Mouse (Mus musculus): ENCODE measurements around the gene Sh3d21.
A peak's percentile ranks its signal among the peaks of the same experiment; 100 is the strongest.
"Not testable (repeated sequence)": the region's sequence is repeated elsewhere in the genome, so short reads cannot be mapped to it uniquely, and the experiment has no call there.

The Sh3d21 gene

GRCm38 (mm10) chr4:126166084-126166483 is 2.8 kb upstream of the Sh3d21 start:
- DNase-seq: no peak

DNA sequence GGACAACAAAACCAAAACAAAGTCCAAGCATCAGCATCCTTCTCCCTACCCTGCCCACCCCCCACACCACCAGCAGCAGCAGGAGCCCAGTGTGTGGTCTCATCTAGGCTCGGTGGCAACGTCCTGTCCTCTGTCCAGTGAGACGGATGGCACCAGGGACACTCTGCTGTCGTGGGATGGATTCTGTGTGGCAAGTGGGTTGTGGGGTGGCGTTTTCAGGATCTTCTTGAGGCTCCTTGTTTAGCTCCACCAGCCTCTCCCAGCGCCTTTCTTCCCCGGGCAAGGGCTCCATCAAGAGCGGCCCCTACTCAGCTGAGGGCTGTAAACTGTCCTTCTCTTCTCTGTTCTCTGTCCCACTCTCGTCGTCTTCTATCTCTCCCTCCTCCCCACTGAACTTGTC is 1.8 kb upstream of the Sh3d21 start:
- DNase-seq: not testable (repeated sequence)

DNA sequence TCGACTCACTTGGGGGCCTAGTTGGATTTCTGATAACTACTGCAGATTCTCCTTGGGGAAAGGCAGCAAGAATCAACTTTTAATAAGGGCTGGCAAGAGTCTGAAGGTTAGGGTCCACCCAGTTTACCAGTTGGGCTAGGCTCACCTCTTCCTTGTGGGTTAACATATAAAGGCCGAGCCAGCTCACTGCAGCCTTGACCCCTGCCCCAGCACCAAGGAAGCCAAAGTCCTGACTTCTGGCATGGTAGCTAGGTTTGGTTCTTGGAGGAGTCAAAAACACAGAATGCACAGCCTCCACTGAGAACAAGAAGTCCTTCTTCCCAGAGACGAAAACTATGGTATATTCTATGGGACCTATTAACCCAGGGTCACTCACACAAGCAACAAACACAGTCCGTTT is 394 bp upstream of the Sh3d21 start:
- DNase-seq: no peak

- peak; percentile 90 for DNase-seq
Observed at GRCm38 (mm10) chr4:126162544-126163066, 686 bp downstream of the Sh3d21 start.

DNA sequence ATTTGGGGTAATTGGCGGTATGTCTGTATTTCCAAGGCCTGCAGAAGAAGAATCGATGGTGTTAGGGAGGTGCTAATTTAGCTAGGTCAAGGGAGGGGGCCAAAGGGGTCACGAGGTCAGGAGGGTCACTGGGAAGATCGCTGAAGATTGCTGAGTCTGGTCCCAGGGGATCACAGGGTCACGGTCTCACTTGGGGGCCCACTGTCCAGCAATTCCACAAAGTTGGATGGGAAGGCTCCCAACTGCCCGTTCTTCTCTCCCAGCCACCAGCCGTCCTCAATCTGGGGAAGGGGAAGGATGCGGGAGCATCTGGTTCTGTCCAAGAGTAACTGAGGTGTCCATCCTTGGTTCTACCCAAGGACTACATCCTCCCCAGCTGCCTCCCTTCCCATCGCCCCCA is 1.3 kb downstream of the Sh3d21 start:
- DNase-seq: no peak

GRCm38 (mm10) chr4:126161456-126161855 is 1.8 kb downstream of the Sh3d21 start:
- no peak for DNase-seq

DNA sequence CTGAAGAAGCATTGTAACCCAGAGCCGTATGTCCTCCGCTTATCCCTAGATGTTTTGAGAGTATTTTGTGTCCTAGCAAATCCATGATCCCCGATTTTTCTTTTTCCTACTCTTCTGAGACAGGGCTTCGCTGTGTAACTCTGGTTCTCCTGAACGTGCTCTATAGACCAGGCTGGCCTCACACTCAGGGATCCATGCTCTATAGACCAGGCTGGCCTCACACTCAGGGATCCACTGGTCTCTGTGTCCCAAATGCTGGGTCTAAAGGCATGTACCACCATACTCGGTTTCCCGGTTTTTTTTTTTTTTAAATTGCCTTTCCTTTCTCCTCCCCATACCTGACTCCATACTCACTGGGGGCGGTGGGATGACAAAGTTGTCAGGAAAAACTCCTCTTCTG is 2.3 kb downstream of the Sh3d21 start:
- DNase-seq: no peak

- DNase-seq: no peak
Observed at GRCm38 (mm10) chr4:126159455-126159854, 3.8 kb downstream of the Sh3d21 start.

DNA sequence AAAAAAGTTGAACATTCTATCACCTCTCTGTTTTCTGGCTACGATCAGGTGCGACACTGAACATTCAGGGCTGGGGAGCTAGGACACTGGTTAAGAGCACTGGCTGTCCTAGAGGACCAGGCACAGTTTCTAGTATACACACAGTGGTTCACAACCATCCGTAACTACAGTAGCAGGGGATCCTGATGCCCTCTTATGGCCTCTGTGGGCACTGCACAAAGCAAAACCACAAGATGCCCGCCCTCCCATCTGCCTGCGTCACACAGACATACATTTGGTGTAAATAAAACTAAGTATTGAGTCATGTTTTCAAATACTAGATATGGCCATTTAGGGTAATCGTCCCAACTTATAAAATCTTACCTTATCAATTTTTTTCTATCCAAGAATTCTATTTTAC is 5.7 kb downstream of the Sh3d21 start:
- DNase-seq: peak; percentile 54

DNA sequence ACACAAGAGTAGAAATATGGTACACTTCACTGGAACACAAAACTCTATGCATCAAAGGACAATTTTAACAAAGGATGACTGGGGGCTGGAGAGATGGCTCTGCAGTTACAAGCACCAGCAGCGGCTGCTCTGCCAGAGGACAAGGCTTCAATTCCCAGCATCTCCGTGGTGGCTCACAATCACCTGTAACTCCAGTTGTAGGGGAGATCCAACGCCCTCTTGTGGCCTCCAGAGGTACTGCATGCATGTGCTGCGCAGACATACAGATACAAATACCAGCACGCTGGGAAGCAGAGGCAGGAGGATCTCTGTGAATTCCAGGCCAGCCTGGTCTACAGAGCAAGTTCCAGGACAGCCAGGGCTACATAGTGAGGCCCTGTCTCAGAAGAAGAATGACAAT is 6.7 kb downstream of the Sh3d21 start:
- DNase-seq: peak; percentile 60

- no peak for DNase-seq
Observed at GRCm38 (mm10) chr4:126155869-126156268, 7.4 kb downstream of the Sh3d21 start.

GRCm38 (mm10) chr4:126155183-126155582 is 8.1 kb downstream of the Sh3d21 start:
- no peak for DNase-seq

DNA sequence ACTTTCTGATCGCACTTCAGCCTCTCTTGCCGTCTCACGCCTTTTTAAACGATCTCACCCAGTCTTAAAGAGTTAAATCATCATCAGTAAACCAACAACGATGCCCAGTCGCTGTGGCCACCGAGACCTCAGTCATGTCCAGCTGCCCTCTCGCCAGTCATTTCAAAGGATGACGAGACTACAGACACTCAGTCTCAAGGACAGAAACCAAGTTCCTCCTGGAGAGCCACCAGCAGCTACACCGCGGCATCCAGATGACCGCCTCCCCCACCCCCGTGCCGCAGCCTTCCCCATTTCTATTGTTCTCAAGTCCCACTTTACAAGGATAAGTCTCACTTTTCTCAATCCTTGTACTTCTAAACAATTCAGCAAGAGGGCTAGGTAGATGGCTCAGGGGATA is 10.4 kb downstream of the Sh3d21 start:
- DNase-seq: no peak

DNA sequence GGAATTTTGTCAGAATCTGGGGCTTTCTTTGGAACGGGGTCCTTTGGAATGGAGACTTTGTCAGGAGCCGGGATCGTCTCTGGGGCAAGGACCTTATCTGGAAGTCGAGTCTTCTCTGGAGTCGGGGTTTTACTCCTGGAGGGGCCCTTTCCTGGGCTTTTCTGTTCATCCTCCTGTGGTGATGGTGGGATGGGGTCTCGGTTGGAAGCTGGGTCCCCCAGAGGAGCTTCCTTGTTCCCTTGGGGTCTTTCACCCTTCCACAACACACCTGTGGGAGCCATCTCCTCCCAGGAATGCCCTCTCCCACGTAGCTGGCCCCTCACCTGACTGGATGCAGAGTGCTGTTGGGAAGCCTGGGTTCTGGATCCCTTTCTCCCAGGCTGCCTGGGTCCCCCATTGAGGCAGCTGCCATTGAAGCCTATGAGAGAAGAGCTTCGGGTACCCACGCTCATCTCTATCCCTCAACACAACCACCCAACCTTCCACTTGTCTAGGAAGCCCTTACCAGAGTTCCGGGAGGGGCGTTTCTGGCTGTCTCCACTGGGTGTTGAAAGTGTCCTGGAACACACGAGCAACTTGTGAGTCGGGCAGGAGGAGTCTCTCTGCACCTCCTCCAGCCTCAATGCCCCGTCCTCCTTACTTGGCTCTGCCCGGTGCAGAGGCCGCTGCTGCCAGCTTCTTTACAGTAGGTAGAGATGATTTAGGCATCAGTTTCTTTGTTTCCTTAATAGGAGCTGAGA is 11.4 kb downstream of the Sh3d21 start:
- no peak for DNase-seq

GRCm38 (mm10) chr4:126150949-126151320 is 12.4 kb downstream of the Sh3d21 start:
- DNase-seq: no peak

DNA sequence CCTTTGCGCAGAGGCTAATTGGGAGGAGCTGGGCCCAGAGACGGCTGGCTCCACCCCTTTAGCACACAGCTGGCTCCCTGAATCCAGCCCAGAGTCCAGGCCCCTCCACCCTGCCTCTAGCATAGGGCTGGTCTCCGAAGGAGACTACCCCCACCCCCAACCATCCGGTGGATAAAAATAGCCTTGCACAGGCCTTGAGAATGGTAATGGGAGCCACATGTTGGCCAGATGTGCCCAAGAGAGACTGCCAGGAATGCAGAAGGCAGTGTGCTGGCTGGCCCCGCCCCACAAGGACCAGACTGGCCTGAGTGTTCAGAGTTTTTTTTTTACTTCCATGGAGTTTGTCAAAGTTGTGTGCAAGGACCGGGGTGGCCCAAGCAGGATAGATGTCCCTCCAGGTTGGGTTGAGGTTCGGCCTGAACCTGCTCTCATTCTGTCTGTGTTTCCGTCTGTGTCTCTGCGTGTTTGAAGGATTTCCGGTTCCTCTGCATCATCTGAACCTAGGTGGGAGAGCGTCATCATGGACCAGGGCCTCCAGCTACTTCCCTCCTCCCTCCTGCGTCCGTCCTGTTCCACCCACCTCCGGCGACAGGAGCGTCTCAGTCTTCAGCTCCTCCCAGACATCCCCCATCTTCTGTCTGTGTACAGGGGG is 12.9 kb downstream of the Sh3d21 start:
- no peak for DNase-seq

DNA sequence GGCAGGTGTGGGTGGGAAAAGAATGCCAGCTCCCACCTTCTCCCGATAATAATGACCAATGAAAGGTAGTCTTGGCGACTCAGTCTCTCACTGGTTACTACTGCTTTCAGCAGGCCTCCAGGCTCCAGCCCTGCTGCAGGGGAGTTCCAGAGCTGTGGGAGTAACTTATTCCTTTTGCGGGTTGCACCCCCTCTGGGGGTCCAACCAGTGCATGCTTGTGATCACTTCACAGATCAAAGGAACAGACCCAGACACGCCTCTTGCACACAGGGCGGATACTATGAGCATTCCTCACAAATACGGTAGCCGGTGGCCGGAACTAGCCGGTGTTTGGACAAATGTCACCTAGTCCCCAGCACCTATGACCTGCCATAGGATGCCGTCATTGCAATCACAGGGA is 13.5 kb downstream of the Sh3d21 start:
- no peak for DNase-seq

DNA sequence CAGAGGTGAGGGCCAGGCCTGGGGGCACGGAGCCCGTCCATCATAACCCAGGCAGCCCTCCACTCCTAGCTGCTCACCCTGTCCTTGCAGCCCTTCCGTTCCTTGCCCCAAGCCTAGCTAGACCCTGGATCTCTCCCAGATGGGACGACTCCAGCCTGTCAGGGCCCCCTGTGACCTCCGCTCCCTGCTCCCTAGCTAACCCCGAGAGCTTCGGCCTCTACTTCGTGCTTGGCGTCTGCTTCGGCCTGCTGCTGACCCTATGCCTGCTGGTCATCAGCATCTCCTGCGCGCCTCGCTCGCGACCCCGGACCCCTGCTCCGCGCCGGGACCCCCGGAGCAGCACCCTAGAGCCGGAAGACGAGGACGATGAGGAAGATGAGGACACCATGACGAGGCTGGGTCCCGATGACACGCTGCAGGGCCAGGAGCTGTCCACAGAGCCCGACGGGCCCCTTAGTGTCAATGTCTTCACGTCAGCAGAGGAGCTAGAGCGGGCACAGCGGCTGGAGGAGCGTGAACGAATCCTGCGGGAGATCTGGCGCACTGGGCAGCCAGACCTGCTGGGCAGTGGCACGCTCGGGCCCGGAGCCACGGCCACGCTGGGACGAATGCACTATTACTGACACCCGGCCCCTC is 14.1 kb downstream of the Sh3d21 start:
- peak; percentile 33 for DNase-seq

- peak; percentile 81 for DNase-seq
Observed at GRCm38 (mm10) chr4:126148161-126148961, 14.9 kb downstream of the Sh3d21 start.

GRCm38 (mm10) chr4:126147533-126148160 is 15.6 kb downstream of the Sh3d21 start, which contains the start of gene Eva1b:
Gene Eva1b (plus strand): TSS chr4:126147744.
- peak; percentile 36 for DNase-seq

DNA sequence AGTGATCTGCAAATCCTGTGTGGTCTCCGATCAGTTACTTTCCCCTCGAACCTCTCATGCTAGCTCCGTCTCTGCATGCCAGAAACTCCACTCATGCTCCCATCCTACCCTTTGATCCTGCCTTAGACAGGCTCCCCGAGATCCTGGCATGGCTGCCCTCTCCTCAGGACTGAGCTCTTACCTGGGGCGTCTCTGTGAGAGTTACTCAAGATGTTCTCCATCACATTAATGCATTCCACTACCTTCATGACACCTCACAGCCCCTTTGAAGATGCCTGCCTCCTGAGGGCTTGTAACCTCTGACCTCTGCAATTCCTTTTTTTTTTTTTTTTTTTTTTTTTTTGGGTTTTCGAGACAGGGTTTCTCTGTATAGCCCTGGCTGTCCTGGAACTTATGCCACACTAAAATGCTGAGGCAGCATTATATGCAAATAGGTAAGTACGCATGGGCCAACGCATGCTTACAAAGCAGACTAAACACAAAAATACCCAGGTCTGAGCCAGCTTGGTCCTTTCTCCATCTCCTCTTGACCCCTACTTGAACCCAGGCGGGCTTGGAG is 16.2 kb downstream of the Sh3d21 start:
- DNase-seq: no peak

- no peak for DNase-seq
Observed at GRCm38 (mm10) chr4:126145396-126145795, 17.9 kb downstream of the Sh3d21 start.

All from thymus, postnatal 4 days (tissue).